Mouse (Mus musculus) liver, adult 2 months (tissue): Measurements from ENCODE around the gene Fgfr2.

Experiments used
- CTCF ChIP-seq: fragments of 200-500 bp; IDR thresholded peaks from 2 replicates; pipeline ENCODE4 v1.5.1; 2011; ENCODE audit warnings: low read depth, low read length, control low read depth
- POLR2A ChIP-seq: fragments of 200-500 bp; IDR thresholded peaks from 2 replicates; pipeline ENCODE4 v1.6.1; 2011; ENCODE audit warnings: low read length, control low read depth; ENCODE audit not compliant: insufficient read depth; ENCODE audit errors: extremely low read depth

- TF ChIP-seq CTCF (no peak), POLR2A (no peak)
Observed at GRCm38 (mm10) chr7:130260060-130260459, 2863.1 kb downstream of the Fgfr2 start.
